ENCODE assay signal across 7 mouse cellular contexts in genomic region chr1:55874868-55875144, GRCm38 (mm10).
A peak's percentile ranks its signal among the peaks of the same experiment; 100 is the strongest.
DNase-seq lines count a peak whose midpoint lies in the region; ATAC-seq and TF ChIP-seq lines count a peak whose summit lies in the region.

No protein-coding gene starts in this region.

- no peak overlapping the region for H3K9ac ChIP-seq in hindbrain, embryonic 15.5 days

- no peak for TF ChIP-seq POLR2A in kidney, adult 2 months (IDR thresholded peaks at IDR 0.05; ENCODE audit: low read depth, low read length)

- intact Hi-C loops in gastrocnemius, postnatal 14 days (cut with DNase I; ENCODE audit: low total_unique reads): loop anchor here (10.0 kb wide), 2 partner anchors 140 to 470 kb away; partner anchors contain the start of gene Plcl1

- H3K4me1 ChIP-seq in kidney, adult 2 months (ENCODE audit: control insufficient read depth, insufficient read depth, low read length): no peaks in the 10 kb centered on the region
- peaks cover 4% of the 10 kb centered on the region for H3K4me1 ChIP-seq in E14TG2a.4 (replicated peaks; ENCODE audit: low read depth, low read length)
- no peaks in the 10 kb centered on the region for H3K4me1 ChIP-seq in hindbrain, embryonic 15.5 days (replicated peaks)

- no peak overlapping the region for H3K4me3 ChIP-seq in kidney, adult 2 months (ENCODE audit: insufficient read depth, low read depth, low read length)
- H3K4me3 ChIP-seq in E14TG2a.4 (replicated peaks; ENCODE audit: low read length): no peak overlapping the region
- H3K4me3 ChIP-seq in hindbrain, embryonic 15.5 days: no peak overlapping the region

- ATAC-seq in hindbrain, embryonic 15.5 days (ENCODE audit: low FRiP score, low read depth): peak; percentile 45; the same call in 1 of the 2 replicates

- H3K4me2 ChIP-seq in hindbrain, embryonic 15.5 days: no peak overlapping the region

- no peaks in the 10 kb centered on the region for H3K27me3 ChIP-seq in kidney, adult 2 months (replicated peaks; ENCODE audit: control insufficient read depth, insufficient read depth, low read length)
- no peaks in the 10 kb centered on the region for H3K27me3 ChIP-seq in E14TG2a.4 (ENCODE audit: insufficient read depth, low read length)
- no peaks in the 10 kb centered on the region for H3K27me3 ChIP-seq in hindbrain, embryonic 15.5 days

- 78% methylated on average over 4 of the region's 4 CpGs for WGBS in kidney, adult 2 months
- 60% methylated on average over 4 of the region's 4 CpGs for WGBS in hindbrain, embryonic 15.5 days

- 0 out of 2 replicates have a peak, but pooled peaks have one; percentile 19 for TF ChIP-seq CTCF in kidney, adult 2 months (conservative IDR thresholded peaks at IDR 0.05; ENCODE audit: insufficient read depth, insufficient read length, low read depth, low read length)
- TF ChIP-seq CTCF in E14TG2a.4 (conservative IDR thresholded peaks at IDR 0.05; ENCODE audit: low read length): peak; percentile 51

- peak; percentile 9 for DNase-seq in kidney, adult 2 months
- DNase-seq in kidney, postnatal 10 days: no peak
- DNase-seq in 3T3-L1 (ENCODE audit: low read depth, low spot score): peak; percentile 54
- DNase-seq in gastrocnemius, postnatal 14 days: no peak
- no peak for DNase-seq in left cerebral cortex, adult 11 months (ENCODE audit: low spot score)

- H3K27ac ChIP-seq in kidney, adult 2 months (ENCODE audit: insufficient read depth, low read depth, low read length): no peak overlapping the region
- no peak overlapping the region for H3K27ac ChIP-seq in hindbrain, embryonic 15.5 days (replicated peaks)

- H3K36me3 ChIP-seq in kidney, adult 2 months (ENCODE audit: control insufficient read depth, insufficient read depth, low read length): no peaks in the 10 kb centered on the region
- no peaks in the 10 kb centered on the region for H3K36me3 ChIP-seq in E14TG2a.4 (ENCODE audit: insufficient read depth, low read length)
- no peaks in the 10 kb centered on the region for H3K36me3 ChIP-seq in hindbrain, embryonic 15.5 days

- no peaks in the 10 kb centered on the region for H3K9me3 ChIP-seq in E14TG2a.4 (ENCODE audit: low read length)
- no peaks in the 10 kb centered on the region for H3K9me3 ChIP-seq in hindbrain, embryonic 15.5 days

Comparison
In these comparisons a context has a peak if more than half of its experiments do, and no peak if none do; other contexts are left out.
1. DNase-seq: peak in kidney, adult 2 months (single experiment) and 3T3-L1 (single experiment); none in kidney, postnatal 10 days (single experiment), gastrocnemius, postnatal 14 days (single experiment) and left cerebral cortex, adult 11 months (single experiment).